Mouse (Mus musculus): ENCODE measurements around the gene Srsf3.

The Srsf3 gene

GRCm38 (mm10) chr17:29044925-29045319 lies 12.5 kb downstream of the Srsf3 start:
- no peak for DNase-seq (ENCODE audit: low spot score in 2 of 2)

- DNase-seq (ENCODE audit: low spot score in 2 of 2): no peak
These were observed 13.5 kb downstream of the Srsf3 start for GRCm38 (mm10) chr17:29045741-29046530.

GRCm38 (mm10) chr17:29046863-29047262 lies 14.4 kb downstream of the Srsf3 start:
- no peak for DNase-seq (ENCODE audit: low spot score in 2 of 2)

GRCm38 (mm10) chr17:29047697-29048514 lies 15.5 kb downstream of the Srsf3 start:
- DNase-seq (ENCODE audit: low spot score in 2 of 2): no peak

GRCm38 (mm10) chr17:29048748-29049507 lies 16.5 kb downstream of the Srsf3 start:
- peak; percentile 77 to 91 for DNase-seq (ENCODE audit: low spot score in 2 of 2)

- no peak for DNase-seq (ENCODE audit: low spot score in 2 of 2)
These were observed 17.1 kb downstream of the Srsf3 start for GRCm38 (mm10) chr17:29049508-29049889.

GRCm38 (mm10) chr17:29049923-29050322 lies 17.5 kb downstream of the Srsf3 start:
- DNase-seq (ENCODE audit: low spot score in 2 of 2): no peak

- no peak for DNase-seq (ENCODE audit: low spot score in 2 of 2)
These were observed 18.4 kb downstream of the Srsf3 start for GRCm38 (mm10) chr17:29050791-29051190.

GRCm38 (mm10) chr17:29053067-29053466 lies 20.6 kb downstream of the Srsf3 start:
- no peak for DNase-seq (ENCODE audit: low spot score in 2 of 2)

- DNase-seq (ENCODE audit: low spot score in 2 of 2): no peak
These were observed 21.4 kb downstream of the Srsf3 start for GRCm38 (mm10) chr17:29053841-29054240.

GRCm38 (mm10) chr17:29054429-29054828 lies 22.0 kb downstream of the Srsf3 start:
- DNase-seq (ENCODE audit: low spot score in 2 of 2): no peak

- no peak for DNase-seq (ENCODE audit: low spot score in 2 of 2)
These were observed 23.2 kb downstream of the Srsf3 start for GRCm38 (mm10) chr17:29055586-29055985.

GRCm38 (mm10) chr17:29056207-29056606 lies 23.8 kb downstream of the Srsf3 start:
- no peak for DNase-seq (ENCODE audit: low spot score in 2 of 2)

- DNase-seq (ENCODE audit: low spot score in 2 of 2): no peak
These were observed 24.3 kb downstream of the Srsf3 start for GRCm38 (mm10) chr17:29056699-29057151.

- no peak for DNase-seq (ENCODE audit: low spot score in 2 of 2)
These were observed 25.0 kb downstream of the Srsf3 start for GRCm38 (mm10) chr17:29057361-29057890.

- DNase-seq (ENCODE audit: low spot score in 2 of 2): no peak
These were observed 25.5 kb downstream of the Srsf3 start for GRCm38 (mm10) chr17:29057961-29058360.

- DNase-seq (ENCODE audit: low spot score in 2 of 2): no peak
These were observed 26.1 kb downstream of the Srsf3 start for GRCm38 (mm10) chr17:29058487-29058886.

GRCm38 (mm10) chr17:29059581-29059980 lies 27.2 kb downstream of the Srsf3 start:
- DNase-seq (ENCODE audit: low spot score in 2 of 2): no peak

- DNase-seq (ENCODE audit: low spot score in 2 of 2): no peak
These were observed 28.5 kb downstream of the Srsf3 start for GRCm38 (mm10) chr17:29060946-29061345.

- no peak for DNase-seq (ENCODE audit: low spot score in 2 of 2)
These were observed 29.9 kb downstream of the Srsf3 start for GRCm38 (mm10) chr17:29062119-29063035.
